Mouse (Mus musculus): ENCODE results near the gene Ift88.
A peak's percentile ranks its signal among the peaks of the same experiment; 100 is the strongest.

The Ift88 gene

DNA sequence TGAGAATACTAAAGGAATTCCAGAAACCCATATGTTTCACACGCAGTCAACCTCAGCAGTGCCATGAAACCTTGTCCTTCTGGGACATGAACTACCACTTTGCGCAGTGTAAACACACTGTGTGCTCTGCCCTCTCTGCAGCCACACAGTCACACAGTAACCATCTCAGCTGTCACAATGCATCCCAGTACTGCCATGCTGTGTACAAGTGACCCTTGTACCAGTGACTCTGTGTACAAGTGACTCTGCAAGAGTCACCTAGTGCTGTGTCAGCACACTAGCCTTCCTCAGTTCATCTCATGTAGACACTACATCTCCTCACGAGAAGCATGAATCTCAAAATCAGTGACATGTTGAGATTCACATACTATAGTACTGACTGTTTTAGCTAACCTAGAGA lies 108.7 kb downstream of the Ift88 start:
- no peak for DNase-seq (ENCODE audit: low read depth, low spot score)

DNA sequence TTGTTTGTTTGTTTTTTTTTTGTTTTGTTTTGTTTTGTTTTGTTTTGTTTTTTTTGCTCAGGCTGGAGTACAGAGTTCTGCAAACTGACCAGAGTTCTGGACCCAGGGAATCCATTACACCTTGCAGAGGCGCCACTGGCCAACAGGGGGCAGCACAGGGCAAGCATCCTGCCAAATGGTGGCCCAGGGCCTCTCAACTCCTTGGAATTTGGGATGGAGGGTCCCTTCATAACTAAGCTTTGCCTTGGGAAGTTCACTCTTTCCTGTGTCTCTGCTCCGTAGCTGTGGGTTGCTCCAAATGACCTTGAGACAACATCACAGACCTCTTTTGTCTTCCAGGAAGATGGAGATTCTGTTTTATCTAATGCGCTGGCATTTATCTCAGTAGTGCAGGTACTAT lies 109.4 kb downstream of the Ift88 start:
- DNase-seq (ENCODE audit: low read depth, low spot score): peak; percentile 54

GRCm38 (mm10) chr14:57533841-57534240 lies 110.0 kb downstream of the Ift88 start:
- no peak for DNase-seq (ENCODE audit: low read depth, low spot score)

DNA sequence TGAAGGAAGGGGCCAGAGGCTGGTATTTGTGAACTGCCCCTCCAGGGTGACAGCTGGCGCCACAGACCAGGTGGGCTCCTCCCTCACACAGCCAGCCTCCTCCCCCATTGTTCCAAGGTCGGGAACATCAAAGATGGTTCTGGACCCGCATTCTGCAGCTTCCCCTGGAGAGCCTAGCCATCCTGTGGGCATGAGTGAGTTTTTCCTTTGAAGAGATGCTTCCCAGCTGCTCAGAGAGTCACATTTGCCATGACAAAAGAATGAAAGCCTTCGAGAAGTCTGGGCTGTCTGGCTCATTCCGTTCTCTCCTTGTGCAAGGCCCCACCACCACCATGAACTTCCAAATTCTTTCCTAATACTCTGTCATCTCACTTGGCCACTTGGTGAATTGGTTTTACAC lies 110.5 kb downstream of the Ift88 start:
- peak; percentile 54 for DNase-seq (ENCODE audit: low read depth, low spot score)

GRCm38 (mm10) chr14:57534961-57535360 lies 111.1 kb downstream of the Ift88 start:
- no peak for DNase-seq (ENCODE audit: low read depth, low spot score)

DNA sequence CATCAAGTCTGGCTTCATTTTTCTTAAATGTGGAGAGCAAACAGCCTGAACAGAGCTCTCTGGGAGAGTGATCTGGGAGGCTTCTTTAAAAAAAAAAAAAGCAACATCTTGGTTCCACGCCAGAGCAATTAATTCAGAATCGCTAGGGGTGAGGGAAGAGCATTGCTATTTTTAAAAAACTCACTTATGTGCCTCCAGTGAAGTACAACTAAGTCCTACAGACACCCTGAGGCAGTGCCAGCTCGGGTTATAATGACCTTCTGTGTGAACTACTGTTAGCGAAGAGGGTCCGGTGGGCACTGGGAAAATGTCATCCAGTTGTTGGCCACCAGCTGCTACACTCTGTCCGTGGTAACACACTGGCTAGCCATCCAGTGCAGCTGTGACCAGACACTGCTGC lies 111.8 kb downstream of the Ift88 start:
- DNase-seq (ENCODE audit: low read depth, low spot score): no peak

DNA sequence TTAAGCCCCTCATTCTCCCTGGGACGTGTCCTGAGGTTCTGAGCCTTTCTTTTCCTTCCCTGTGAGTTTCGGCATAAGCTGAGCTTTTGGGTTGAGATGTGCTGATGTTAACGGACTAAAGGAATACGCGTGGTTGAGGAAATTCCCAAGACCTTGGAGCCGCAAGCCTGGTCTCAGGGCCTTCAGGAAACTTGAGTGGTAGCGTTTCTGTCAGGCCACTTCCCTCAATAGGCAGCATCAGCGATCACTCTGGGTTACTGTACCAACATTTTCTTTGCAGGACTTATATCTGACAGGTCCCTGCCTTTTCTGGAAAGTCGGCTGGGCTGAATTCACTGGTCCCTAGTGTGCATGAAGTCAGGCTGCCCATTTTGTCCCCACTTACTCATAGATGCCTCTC lies 113.0 kb downstream of the Ift88 start:
- DNase-seq (ENCODE audit: low read depth, low spot score): no peak

- DNase-seq (ENCODE audit: low read depth, low spot score): peak; percentile 83
Measured at GRCm38 (mm10) chr14:57537261-57538015, 113.6 kb downstream of the Ift88 start.

GRCm38 (mm10) chr14:57540683-57541082 lies 116.8 kb downstream of the Ift88 start:
- no peak for DNase-seq (ENCODE audit: low read depth, low spot score)

GRCm38 (mm10) chr14:57542231-57542630 lies 118.4 kb downstream of the Ift88 start:
- DNase-seq (ENCODE audit: low read depth, low spot score): peak; percentile 48

- peak; percentile 47 for DNase-seq (ENCODE audit: low read depth, low spot score)
Measured at GRCm38 (mm10) chr14:57543420-57544039, 119.7 kb downstream of the Ift88 start.

DNA sequence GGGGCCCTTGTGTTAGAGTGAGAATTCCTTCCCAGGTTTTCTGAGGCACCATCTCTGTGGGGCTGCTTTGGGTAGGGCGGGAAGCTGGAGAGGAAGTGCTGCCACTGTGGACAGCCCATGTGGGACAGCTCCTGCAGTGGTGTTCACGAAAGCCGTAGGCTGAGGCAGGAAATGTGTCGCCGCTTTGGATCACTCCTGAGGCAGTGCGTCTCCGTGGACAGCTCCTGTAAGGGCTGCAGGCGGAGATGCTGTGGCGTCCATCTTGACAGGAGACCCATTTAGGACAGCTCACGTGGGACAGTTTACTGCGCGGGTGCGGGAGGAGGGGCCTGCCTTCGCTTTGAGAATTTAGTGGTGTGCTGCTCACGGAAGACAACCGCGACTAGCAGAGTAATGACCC lies 121.7 kb downstream of the Ift88 start:
- DNase-seq (ENCODE audit: low read depth, low spot score): no peak

DNA sequence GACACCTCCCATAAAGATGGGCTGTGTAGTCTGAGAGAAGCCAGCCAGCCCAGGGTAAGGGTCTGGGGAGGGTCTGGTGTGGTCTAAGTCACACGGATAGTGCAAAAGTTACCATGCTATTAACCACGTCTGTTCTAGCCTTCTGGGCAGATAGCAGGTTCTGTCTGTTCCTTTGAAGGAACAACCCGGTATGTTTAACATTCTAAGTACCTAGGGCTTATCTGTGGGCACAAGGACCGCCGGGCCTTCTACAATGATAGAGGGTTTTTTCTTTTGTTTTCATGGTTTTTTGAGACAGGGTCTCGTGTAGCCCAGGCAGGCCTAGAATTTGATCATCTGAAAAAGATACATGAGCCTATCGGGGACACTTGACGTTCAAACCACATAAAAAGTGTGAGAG lies 122.3 kb downstream of the Ift88 start:
- no peak for DNase-seq (ENCODE audit: low read depth, low spot score)

- no peak for DNase-seq (ENCODE audit: low read depth, low spot score)
Measured at GRCm38 (mm10) chr14:57546557-57547021, 122.7 kb downstream of the Ift88 start.

GRCm38 (mm10) chr14:57547062-57547461 lies 123.2 kb downstream of the Ift88 start:
- DNase-seq (ENCODE audit: low read depth, low spot score): no peak

- no peak for DNase-seq (ENCODE audit: low read depth, low spot score)
Measured at GRCm38 (mm10) chr14:57552945-57553344, 129.1 kb downstream of the Ift88 start.

DNA sequence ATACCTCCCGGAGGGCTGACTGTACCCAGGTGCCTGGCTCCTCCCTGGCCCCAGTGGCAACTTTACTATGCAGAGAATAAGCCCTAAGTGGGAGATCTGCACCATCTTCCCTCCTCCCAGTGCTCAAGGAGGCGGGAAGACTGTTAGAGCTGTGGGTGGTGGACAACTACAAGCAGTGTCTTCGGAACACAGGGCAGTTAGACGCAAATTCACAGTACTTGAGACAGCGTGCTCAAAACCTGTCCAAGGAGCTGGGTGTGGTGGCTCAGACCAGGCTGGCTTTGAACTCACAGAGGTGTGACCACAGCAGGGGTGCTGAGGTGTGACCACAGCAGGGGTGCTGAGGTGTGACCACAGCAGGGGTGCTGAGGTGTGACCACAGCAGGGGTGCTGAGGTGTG lies 130.6 kb downstream of the Ift88 start:
- peak; percentile 63 for DNase-seq (ENCODE audit: low read depth, low spot score)

GRCm38 (mm10) chr14:57555471-57556070 lies 131.7 kb downstream of the Ift88 start:
- no peak for DNase-seq (ENCODE audit: low read depth, low spot score)

- DNase-seq (ENCODE audit: low read depth, low spot score): no peak
Measured at GRCm38 (mm10) chr14:57556922-57557321, 133.1 kb downstream of the Ift88 start.

GRCm38 (mm10) chr14:57565626-57566025 lies 141.8 kb downstream of the Ift88 start:
- no peak for DNase-seq (ENCODE audit: low read depth, low spot score)
